Mouse (Mus musculus) megakaryocyte-erythroid progenitor cell, adult 5-6 weeks (primary cell): ENCODE results near the gene Acpp. TPM values are rescaled to one million over a fixed set of nuclear protein-coding genes. Genes with fewer than 3 reads are reported as not detected.

Experiments used
- ATAC-seq: replicated peaks from 2 replicates; pipeline ENCODE4 v1.8.0; 2016; ENCODE audit warnings: mild to moderate bottlenecking, inconsistent platforms; ENCODE audit not compliant: severe bottlenecking, poor library complexity, low FRiP score, low TSS enrichment
- total RNA-seq, 2 experiments: library from RNA; stranded (forward) in 1 of 2; stranded (reverse) in 1 of 2; fragments of 200-1000, 215-1000 nt in 1 of 2; fragments of >200 nt in 1 of 2; fragmentation: Nextera tagmentation in 1 of 2; gene quantifications; 2 replicates each; pipeline ENCODE4 v1.2.3; 2014 to 2017

The Acpp gene
- total RNA-seq, 2 experiments from 2014 or later: 1.7 to 5.5 TPM

DNA sequence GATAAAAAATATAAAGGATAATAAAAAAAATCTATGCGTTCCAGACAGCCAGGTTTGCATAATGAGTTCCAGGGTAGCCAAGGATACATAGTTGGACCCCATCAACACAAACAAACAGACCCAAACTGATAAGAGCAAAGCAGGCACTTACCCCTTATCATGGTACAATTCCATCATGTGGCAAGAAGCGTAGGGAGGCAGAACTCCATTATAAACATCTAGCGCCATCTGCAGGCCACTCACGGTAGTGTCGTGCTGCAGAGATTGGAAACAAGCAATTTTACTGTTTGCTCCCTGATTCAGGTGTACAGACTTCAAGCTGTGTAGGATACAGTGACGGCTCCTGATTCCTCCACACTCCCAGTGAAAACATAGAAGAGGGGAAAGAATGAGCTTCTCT lies 30.8 kb downstream of the Acpp start:
- peak; percentile 88 for ATAC-seq

DNA sequence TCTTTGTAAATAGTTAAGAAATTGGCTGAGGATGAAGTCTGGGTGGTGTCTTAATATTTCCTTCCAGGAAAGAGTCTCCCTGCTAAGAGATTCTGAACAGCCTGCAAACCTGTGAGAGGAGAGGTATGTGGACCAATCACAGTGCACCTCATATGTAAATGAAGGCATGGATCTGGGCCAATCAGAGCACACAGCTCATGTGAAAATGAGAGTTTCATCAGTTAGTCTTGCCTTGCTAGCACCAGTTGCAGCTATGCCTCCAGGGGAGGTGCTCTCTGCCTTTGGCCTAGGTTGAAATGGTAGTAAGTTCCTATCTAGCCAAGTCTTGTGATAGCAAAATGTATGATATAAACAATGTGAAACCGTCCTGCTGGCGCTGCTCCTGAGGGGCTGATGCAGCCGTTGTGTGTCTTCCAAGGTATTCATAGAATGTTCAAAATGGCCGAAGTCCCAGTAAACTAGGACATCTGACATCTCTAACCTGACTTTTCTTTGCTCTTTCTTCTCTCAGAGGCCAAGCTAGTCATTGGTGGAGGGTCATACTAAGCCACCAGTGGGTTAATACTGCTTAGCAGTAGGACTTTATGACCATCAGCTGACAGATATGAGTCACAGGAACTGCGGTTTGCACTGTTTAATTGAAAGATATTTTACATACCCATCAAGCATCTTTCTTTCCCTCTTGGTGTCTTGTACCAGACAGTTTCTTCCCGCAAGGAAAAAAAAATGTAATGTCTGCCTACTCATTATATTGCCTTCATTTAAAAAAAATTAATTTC lies 32.0 kb downstream of the Acpp start:
- no peak for ATAC-seq

DNA sequence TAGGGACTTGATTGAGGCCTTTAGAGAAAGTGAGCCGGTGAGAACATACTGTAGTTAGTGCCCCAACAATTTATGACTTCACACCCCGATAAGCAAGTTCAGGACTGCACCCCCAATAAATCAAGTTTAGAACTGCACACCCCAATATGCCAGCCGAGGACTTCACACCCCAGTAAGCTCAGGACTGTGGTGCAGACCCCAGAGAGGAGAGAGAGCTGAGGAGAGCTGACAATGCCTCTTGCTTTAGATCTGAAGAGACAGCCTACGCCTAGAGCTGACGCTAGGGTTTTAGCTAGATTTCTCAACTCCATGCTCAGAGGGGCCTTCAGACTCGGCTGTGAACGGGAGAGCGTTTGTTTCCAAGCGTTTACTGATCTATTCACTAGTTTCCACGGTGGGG lies 32.7 kb downstream of the Acpp start:
- ATAC-seq: no peak

DNA sequence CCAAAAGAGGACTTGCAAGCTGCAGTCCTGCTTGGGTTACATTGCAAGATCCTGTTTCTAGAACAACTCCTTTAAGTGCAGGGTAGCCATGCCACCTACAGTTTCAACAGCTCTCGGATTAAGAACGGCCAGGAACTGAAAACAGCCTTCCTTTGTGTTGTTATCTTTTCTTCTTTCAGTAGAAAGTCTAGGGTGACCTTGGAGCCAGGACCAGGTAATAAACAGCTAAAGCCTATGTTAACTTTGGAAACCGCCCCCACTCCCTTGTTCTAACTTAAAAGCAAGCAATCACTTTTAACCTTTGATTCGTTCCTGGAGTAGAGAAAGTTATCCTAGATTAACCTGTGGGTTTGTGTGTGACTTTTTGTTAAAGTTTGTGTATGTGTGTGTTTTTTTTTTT lies 33.2 kb downstream of the Acpp start:
- no peak for ATAC-seq

DNA sequence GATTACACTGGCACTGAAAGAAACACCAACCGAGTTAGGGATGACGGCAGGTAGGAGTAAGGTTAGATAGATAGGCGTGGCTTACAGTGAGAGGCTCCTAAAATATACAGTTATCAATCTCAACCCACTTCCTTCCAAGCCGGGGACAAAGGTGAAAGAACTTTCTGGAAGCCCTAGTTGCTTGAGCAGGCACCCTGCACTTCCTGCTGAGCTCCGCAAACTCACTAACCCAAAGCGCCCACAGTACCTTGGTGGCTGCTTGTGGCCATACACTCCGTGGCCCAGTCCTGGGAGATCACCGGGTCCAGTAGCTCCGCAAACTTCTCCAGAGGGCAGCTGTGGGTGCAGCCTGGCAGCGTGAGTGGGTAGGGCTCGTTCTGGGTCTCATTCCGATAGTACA lies 37.0 kb downstream of the Acpp start:
- ATAC-seq: no peak

DNA sequence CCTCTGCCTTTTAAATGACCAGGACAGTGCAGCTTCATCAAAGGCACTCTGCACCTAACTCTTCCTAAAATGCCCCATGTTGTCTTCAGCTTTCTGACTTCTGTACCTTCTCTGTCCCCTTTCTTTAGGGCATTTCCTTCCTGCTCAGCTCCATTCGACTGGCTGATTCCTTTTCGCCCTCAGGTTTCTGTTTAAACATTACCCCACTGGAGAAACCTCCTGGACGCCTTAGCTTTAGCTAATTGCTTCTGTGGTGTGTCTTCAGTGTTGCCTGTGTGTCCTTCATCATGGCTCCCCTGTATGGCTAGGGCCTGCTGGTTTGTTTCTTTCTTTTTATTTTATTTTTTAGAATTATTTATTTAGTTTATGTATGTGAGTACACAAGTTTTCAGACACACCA lies 40.5 kb downstream of the Acpp start:
- ATAC-seq: no peak

DNA sequence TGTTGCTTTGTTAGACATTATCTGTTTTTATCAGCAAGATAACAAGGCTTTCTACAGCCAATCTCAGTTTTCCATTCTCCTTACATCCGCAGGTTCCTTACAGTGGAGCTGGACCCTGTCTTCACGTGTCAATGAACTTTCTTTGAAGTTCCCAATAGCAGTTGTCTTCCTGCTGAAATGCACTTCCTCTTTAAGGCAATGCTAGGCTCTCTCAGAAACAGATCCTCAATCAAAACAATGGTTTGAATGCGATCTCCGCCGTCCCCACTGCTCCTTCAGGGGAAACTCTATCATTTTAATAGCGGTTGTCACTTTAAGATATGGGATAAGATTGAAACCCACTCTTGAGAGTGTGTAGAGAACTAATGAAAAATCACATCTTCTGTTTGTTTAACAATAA lies 52.6 kb downstream of the Acpp start:
- no peak for ATAC-seq

DNA sequence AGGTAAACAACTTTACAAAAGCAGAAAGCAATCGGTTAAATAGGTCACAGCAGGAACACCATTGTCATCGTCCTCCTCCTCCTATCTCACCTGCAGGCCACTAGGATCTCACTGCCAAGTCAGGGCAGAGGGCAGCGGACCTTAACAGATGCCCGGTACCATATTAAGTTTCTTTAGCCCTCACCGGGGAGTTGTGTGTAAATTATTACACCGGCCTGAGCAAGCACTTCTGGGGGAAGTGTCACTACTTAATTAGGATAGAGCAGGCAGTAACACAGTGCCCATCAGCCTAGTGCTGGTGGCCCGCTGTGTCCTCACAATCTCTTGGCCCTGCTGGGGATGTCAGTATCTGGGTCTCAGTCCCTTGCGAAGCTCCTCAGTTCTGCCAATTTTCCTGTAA lies 55.0 kb downstream of the Acpp start:
- no peak for ATAC-seq

DNA sequence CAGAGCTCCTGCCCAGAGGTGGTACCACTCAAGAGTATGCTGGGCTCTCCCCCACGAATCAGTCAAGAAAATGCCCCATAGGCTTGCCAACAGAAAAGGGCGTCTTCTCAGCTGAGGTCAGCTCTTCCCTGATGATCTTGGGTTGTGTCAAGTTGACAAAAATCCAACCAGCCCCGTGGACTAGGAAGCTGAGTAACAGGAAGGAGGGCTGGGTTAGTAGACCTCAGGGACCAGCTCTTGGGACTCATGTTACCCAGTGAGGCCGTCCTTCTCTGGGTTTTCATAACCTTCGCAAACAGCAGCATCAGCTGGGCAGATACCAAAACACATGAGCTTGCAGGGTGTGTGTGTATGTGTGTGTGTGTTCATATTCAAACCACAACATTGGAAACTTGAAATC lies 55.8 kb downstream of the Acpp start:
- no peak for ATAC-seq

DNA sequence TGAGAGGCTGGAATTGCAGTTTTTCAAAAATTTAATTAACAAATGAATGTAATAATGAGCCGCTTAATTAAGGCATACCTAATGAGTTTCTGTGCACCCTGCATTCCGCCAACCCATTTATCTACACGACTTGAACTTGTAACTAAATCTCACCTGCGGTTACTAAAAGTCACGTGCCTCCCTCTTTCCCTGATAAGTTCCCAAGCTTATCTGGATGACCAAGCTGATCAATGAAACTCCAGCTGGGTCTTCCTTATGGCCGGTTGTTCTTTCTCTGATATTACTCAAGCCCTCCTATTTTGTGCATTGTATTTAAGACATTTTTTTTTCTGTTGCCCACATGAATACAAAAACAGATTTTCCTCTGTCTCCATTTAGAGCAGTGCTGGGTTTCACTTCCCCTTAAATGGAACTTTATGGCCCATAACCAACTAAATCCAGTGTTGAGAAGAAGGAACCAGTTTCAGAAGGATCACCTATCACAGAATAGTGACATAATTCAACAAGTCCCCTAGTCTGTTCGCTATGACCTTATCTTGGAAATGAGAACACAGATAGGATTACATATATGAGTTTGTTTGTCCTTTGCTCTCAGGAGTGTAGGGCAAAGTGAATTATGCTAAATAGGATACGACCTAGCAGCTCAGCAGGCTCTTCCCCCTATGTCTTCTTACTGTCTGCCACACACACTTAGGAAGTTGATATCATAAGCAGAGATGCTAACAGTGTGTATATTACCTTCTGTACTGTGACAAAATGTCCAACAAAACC lies 56.6 kb downstream of the Acpp start:
- no peak for ATAC-seq

DNA sequence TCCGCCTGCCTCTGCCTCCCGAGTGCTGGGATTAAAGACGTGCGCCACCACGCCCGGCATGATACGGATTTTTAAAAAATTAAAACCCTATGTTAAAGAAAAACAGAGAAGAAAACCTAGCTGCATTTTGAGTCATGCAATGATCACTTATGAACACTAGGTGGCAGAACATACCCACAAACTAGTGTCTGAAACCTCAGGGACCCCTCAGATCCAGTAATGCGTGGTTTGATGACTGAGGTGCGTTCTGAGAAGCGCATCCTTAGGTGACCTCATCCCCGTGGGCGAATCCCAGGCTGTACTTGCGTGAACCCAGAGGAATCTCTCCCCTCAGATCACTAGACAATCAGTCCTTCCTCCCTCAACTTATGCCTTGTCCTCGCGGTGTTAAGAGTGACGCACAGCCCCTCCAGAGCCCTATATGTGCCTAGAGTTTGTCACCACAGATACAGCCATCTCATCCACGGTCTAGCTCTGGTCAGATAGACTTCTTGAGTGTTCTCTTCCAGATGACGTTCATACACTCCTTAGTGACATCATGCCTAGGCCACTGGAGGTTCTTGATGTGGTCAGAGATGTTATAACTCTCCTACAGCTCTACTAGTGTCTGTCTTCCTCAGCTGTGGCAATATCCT lies 59.9 kb downstream of the Acpp start:
- peak; percentile 64 for ATAC-seq

DNA sequence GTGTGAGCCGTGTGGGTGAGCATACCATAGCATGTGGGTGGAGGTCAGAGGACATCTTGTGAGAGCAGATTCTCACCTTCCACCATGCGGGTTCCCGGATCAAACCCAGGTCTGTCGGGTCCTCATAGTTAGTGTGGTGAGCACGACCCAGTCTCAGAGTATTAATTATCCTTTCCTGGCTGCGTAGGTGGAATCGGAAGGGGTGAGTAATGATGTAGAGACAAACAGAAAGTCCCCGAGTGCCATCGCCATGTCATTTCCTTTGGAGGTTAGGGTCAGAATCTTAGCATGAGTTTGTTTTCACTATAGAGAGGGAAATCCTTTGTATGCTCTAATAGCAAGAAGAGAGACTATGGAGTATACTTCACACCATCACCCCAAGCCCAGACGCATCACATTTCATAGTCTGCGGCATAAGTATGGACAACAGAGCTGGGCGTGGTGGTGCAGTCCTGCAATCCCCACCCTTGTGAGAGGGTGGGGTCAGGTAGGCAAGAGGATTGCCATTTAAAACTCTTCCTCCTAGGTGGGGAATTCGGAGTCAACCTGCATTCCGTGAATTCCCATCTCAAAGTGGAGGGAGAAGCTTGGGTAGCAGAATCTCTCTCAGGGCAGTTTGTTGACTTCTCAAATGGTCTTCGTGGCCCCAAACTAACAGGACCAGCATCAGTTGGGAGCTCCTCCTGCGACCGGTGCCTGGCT lies 62.3 kb downstream of the Acpp start:
- no peak for ATAC-seq

DNA sequence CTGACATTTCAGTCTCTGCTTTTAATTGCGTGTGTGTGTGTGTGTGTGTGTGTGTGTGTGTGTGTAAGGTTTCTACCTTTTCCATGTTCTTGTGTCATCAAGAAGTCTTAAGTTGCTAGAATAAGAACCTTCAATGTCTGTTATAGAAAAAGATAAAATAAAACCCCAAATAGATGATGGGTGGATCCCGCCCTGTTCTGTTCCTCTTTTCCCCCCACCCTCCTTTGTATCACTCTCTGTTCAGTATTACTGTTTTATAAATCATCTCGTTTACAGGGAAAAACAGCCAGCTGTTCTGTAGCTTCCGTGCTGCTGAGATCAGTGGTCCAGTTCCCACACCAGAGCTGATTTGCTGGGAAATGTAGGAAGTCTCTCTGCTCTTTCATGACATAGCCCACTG lies 65.5 kb downstream of the Acpp start:
- no peak for ATAC-seq

DNA sequence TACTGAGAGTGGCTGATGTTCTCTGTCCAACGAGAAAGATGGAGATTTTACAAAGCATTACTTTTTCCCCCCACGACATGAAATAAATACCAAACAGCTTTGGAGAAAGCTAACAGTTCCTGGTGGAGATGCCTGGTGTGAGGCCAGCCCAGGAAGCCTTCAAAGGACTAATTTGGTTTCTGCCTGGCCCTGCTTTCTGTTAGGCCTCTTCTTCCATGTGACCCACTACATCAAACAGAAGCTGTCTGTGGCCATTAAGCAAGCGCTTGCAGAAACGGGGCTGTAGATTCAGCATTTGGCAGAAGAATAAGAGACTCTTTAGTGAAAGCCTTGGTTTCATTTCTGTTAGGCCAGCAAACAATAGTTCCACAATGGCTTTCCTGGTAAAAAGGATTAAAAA lies 65.9 kb downstream of the Acpp start:
- no peak for ATAC-seq

DNA sequence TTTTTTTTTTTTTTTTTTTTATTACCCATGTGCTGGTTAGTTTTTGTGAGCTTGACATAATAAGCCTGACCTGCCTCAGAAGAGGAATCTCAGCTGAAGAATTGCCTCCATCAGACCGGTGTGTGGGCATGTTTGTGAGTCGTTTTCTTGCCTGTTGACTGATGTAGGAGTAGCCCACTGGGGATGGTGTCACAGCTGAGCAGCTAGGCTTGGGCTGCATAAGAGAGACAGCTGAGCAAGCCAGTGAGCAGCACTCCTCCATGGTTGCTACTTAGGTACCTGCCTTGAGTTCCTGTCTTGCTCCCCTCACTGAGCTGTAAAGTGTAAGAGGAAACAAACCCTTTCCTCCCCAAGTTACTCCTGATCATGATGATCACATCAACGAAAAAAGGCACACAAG lies 67.6 kb downstream of the Acpp start:
- no peak for ATAC-seq

DNA sequence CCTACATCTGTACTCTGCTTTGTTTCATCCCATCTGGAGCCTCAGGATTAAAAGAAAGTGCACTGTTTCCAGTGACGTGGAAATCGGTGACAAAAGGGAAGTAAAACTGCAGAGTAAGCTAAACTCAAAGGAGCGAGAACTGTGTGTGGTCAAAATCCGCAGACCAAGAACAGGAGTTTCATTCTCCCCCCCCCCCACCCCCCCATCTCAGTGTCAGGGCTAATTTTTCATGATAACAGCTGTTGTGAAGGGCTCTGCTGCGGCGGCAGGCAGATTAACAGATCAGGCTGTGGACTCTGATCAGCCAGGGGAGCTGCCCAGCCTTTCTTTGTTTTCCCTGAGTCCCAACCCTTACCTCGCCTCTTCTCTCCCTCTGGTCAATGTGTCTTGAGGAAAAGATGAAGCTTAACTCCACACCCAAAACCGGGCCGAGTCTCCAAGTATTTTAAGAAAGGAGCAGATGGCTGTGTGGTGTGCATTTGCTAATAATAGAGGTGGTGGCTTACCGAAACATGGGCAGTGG lies 68.1 kb downstream of the Acpp start:
- peak; percentile 82 for ATAC-seq

DNA sequence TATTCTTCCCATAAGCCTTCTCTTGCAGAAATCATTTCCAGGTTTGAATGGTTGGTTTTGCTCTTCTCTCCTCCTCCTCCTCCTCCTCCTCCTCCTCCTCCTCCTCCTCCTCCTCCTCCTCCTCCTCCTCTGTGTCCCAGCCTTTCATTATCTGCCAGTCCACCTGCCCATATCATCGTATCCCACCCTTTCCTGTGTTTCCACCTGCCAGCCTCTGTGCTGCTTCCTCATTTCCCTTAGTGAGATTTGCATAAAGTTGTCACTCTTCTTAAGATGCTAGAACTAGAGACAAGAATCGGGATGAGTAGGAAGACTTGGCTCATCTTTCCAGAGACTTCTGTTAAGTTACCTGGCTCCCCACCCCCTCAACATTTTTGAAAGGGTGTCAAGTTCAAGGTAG lies 73.0 kb downstream of the Acpp start:
- ATAC-seq: no peak

DNA sequence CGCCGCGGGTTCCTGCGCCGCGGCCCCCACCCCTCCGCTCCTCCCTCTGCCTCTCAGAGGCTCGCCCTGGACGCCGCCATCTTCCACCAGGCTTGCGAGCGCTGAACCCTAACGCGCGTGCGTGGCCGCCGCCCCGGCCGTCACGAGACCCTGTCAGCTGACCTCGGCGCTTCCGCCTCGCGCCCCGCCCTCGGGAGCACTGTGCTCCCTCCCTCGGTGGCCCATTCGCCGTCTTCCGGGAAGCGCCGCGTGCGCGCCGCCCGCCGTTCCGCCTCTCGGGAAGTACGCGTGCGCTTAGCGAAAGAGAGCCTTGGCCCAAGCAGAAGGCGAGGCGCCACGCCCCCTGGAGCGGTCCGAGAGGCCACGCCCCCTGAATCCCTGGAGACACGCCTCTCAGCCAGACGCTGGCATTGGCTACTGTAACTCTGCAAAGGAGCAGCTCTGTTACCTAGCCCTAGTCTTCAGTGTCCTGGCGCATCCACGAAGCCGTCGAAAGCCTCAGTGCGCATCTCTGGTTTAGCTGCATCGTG lies 74.7 kb downstream of the Acpp start, which contains the start of gene Dnajc13:
Gene Dnajc13 (minus strand): TSS at position 108 of the 530 bp plus-strand sequence.
- peak; percentile 95 for ATAC-seq

DNA sequence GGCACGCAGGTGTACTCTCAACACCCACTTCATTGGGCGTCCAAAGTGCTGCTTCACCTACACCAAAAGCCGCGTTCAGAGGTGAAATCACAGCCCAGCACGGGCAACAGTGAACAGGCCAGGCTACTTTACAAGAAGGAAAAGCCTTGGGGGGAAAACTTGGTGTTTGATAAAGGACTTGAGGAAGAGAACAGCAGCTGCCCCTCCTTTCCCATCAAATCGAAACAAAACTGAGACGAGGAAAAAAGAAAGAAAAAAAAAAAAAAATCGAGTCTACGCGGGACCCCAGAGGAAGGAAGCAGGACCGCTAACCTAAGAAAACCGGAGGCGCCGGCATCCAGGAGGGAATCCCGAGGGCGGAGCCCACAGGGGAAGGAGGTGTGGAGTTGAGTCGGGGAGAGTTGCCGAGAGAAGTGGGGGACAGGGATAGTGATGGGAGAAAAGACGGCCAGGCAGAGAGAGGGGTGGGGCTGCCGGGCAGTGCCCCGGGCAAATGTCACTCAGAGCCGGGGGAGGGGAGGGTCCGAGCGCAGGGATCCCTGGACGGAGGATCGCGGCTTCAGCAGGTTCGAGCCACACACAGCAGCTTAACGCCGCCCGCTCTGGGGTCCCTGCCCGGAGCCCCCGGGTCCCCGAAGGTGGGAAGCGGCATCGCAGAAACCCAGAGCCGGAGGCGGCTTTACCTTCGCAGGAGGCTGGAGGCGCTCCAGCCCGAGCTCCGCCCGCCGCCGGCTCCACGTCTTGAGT lies 75.4 kb downstream of the Acpp start:
- peak; percentile 11; the same call in 1 of the 2 replicates for ATAC-seq
